Comparison of ENCODE assay signal across 7 mouse cellular contexts in the genomic region with DNA sequence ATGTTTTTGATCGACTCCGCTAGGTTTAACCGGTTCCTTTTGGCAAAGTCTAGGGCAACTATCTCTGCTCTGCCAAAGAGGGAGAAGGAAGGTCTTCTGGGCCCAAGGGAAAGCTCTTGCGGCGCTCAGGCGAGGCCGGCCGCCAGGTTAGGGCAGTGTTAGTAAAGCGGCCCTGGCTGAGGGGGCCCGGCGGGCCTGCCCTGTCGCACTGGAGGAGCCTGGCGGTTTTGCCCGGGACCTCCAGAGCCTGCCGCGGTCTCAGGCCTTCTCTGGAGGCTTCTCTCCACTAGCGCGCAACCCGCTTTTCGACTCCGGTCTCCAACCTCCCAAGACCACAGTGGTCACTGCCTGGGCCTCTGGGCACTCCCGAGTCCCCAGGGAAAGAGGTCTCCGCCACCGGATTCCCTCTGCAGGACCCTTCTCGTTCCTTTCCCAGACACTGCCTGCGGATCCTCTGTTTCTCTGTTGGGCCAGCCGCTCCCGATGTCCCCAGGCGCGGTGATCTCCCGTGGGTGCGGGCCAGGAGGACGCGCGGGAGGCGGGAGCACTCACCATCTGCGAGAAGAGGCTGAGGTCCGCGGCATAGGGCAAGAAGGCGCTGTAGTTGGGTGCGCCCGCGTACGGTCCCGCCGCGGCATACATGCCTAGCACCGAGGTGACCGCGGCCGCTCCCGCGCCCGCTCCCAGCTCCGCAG. TPM values are rescaled to one million over a fixed set of nuclear protein-coding genes. Genes with fewer than 3 reads are reported as not detected.
DNase-seq lines count a peak whose midpoint lies in the region; ATAC-seq and TF ChIP-seq lines count a peak whose summit lies in the region.

No protein-coding gene starts in this region.

- under 1% methylated on average over 42 of the region's 55 CpGs for WGBS in heart, embryonic 14.5 days
- WGBS in liver, embryonic 13.5 days (ENCODE audit: insufficient replicate concordance): 1% methylated on average over 48 of the region's 55 CpGs

- H3K4me2 ChIP-seq in heart, embryonic 14.5 days (ENCODE audit: low read length): peak overlapping the region; percentile 78
- H3K4me2 ChIP-seq in liver, embryonic 13.5 days: peak overlapping the region; percentile 48

- no peak for TF ChIP-seq POLR2A in ES-Bruce4 (IDR thresholded peaks at IDR 0.05; ENCODE audit: insufficient read depth, low read length)

- CTCF ChIA-PET in Patski (lab: Charles Lee): no interaction called here

- TF ChIP-seq CTCF in ES-Bruce4 (IDR thresholded peaks at IDR 0.05; ENCODE audit: low read depth, low read length): no peak
- no peak for TF ChIP-seq CTCF in Patski (IDR thresholded peaks at IDR 0.05)

- peak overlapping the region; percentile 41 for H3K4me3 ChIP-seq in ES-Bruce4 (ENCODE audit: low read depth, low read length)
- H3K4me3 ChIP-seq in heart, embryonic 14.5 days (ENCODE audit: control insufficient read depth in 1 of 2, insufficient read depth in 1 of 2, low read depth in 1 of 2, low read length in 2 of 2): peak overlapping the region; percentile 60 to 64
- H3K4me3 ChIP-seq in liver, embryonic 13.5 days (replicated peaks): peak overlapping the region; percentile 40

- peak; percentile 27 for ATAC-seq in Patski
- ATAC-seq in heart, embryonic 14.5 days (ENCODE audit: insufficient number of reproducible peaks, insufficient read depth, low FRiP score, low read depth): peak; percentile 37; the same call in 1 of the 2 replicates
- no peak for ATAC-seq in liver, embryonic 13.5 days (ENCODE audit: low read depth)
- ATAC-seq in erythroblast, adult 5-6 weeks (replicated peaks; ENCODE audit: low FRiP score, poor library complexity, severe bottlenecking): no peak

- no peak for DNase-seq in Patski (ENCODE audit: low read depth, low spot score)
- DNase-seq in liver, embryonic 13.5 days: no peak
- no peak for DNase-seq in adrenal gland, adult 8-10 months
- no peak for DNase-seq in urinary bladder, postnatal 25 days (ENCODE audit: low spot score)

- H3K27me3 ChIP-seq in ES-Bruce4 (ENCODE audit: control insufficient read depth, insufficient read depth, low read length, poor library complexity, severe bottlenecking) (peaks cover 24% of the 10 kb centered on the region), Patski (no peaks in the 10 kb centered on the region)
- H3K27me3 ChIP-seq in heart, embryonic 14.5 days (ENCODE audit: control insufficient read depth, insufficient read depth, low read length): peaks cover 92% of the 10 kb centered on the region
- peaks cover 100% of the 10 kb centered on the region for H3K27me3 ChIP-seq in liver, embryonic 13.5 days

- no peak for TF ChIP-seq EP300 in ES-Bruce4 (IDR thresholded peaks at IDR 0.05; ENCODE audit: insufficient read depth, low read depth, low read length)

- POLR2A ChIA-PET in Patski (lab: Charles Lee): interaction anchor here (1.1 to 6.0 kb wide), 2 partner anchors 662 to 667 kb away, joined by 5 to 74 read pairs; a partner anchor contains a TSS

- peak overlapping the region; percentile 69 for H3K9ac ChIP-seq in ES-Bruce4 (ENCODE audit: low read depth, poor library complexity, severe bottlenecking)
- H3K9ac ChIP-seq in heart, embryonic 14.5 days (ENCODE audit: low read length): peak overlapping the region; percentile 84
- H3K9ac ChIP-seq in liver, embryonic 13.5 days: no peak overlapping the region

- no peaks in the 10 kb centered on the region for H3K36me3 ChIP-seq in ES-Bruce4 (ENCODE audit: control insufficient read depth, insufficient read depth, low read length, poor library complexity, severe bottlenecking)
- H3K36me3 ChIP-seq in heart, embryonic 14.5 days (ENCODE audit: control insufficient read depth, insufficient read depth, low read length): no peaks in the 10 kb centered on the region
- no peaks in the 10 kb centered on the region for H3K36me3 ChIP-seq in liver, embryonic 13.5 days

- no peaks in the 10 kb centered on the region for H3K9me3 ChIP-seq in ES-Bruce4 (replicated peaks; ENCODE audit: control insufficient read depth, insufficient read depth, low read length, poor library complexity, severe bottlenecking)
- H3K9me3 ChIP-seq in heart, embryonic 14.5 days (ENCODE audit: control insufficient read depth, low read length): no peaks in the 10 kb centered on the region
- H3K9me3 ChIP-seq in liver, embryonic 13.5 days (replicated peaks): no peaks in the 10 kb centered on the region

- in situ Hi-C loops in Patski (cut with MboI; ENCODE audit: low pct_unique_long_range_greater_than_20kb): loop anchor here (5.0 to 25.0 kb wide), 4 partner anchors 234 to 1301 kb away; a partner anchor contains a TSS

- no peak overlapping the region for H3K27ac ChIP-seq in ES-Bruce4 (ENCODE audit: insufficient read depth, low read length)
- H3K27ac ChIP-seq in heart, embryonic 14.5 days (replicated peaks in 1 of 2; ENCODE audit: control insufficient read depth in 1 of 2, insufficient read depth in 1 of 2, low read depth in 2 of 2, low read length in 2 of 2): peak overlapping the region; percentile 41 to 87
- H3K27ac ChIP-seq in liver, embryonic 13.5 days: no peak overlapping the region

- H3K4me1 ChIP-seq in ES-Bruce4 (ENCODE audit: control insufficient read depth, insufficient read depth, low read length): no peaks in the 10 kb centered on the region
- H3K4me1 ChIP-seq in heart, embryonic 14.5 days (ENCODE audit: control insufficient read depth in 2 of 2, insufficient read depth in 2 of 2, low read length in 2 of 2): peaks cover 4 to 25% of the 10 kb centered on the region in 2 experiments; a peak in 3 of 4 replicates
- H3K4me1 ChIP-seq in liver, embryonic 13.5 days (replicated peaks): no peaks in the 10 kb centered on the region

RNA-seq across cellular contexts. Expression of a gene that starts 0.7 kb away (rescaled TPM):
- polyA plus RNA-seq in ES-Bruce4 (2011; ENCODE audit: insufficient read depth, insufficient read length, low read depth, missing spikeins) (not detected in 2 replicates), Patski (2021) (58.2 TPM)
- 1.5 and 2.5 TPM in 2 replicates for polyA plus RNA-seq in heart, embryonic 14.5 days (2014; fragmentation: Nextera tagmentation; extraction: Ambion mirVana)
- not detected in 2 replicates for polyA plus RNA-seq in liver, embryonic 13.5 days (2015; fragmentation: Nextera tagmentation; extraction: Ambion mirVana)
- total RNA-seq in erythroblast, adult 5-6 weeks (2015; ENCODE audit: low replicate concordance): not detected in 2 replicates
- not detected in 2 replicates for total RNA-seq in erythroblast, adult 5-6 weeks (2017; ENCODE audit: low replicate concordance)
- not detected for total RNA-seq in adrenal gland, adult 8-10 months (2022)

Comparison
In these comparisons a context has a peak if more than half of its experiments do, and no peak if none do; other contexts are left out.
1. H3K27ac ChIP-seq: peak in heart, embryonic 14.5 days (2 of 2); none in ES-Bruce4 (single experiment) and liver, embryonic 13.5 days (single experiment).
2. ATAC-seq: peak in Patski (single experiment) and heart, embryonic 14.5 days (single experiment); none in liver, embryonic 13.5 days (single experiment) and erythroblast, adult 5-6 weeks (single experiment).
3. RNA of a gene that starts 0.7 kb away (polyA plus RNA-seq): 58.2 TPM in Patski (single experiment); 1.5 to 2.5 TPM in heart, embryonic 14.5 days, not detected in ES-Bruce4 and not detected in liver, embryonic 13.5 days; every median in the first group is over 10 times any median in the second.
4. Peak in every context shown above with its lines, with median percentiles within 50 percentile points of each other: H3K4me3 ChIP-seq.